Mouse (Mus musculus): ENCODE measurements around the gene Celsr1. TPM values are rescaled to one million over a fixed set of nuclear protein-coding genes. Genes with fewer than 3 reads are reported as not detected.
"Not testable (repeated sequence)": the region's sequence is repeated elsewhere in the genome, so short reads cannot be mapped to it uniquely, and the experiment has no call there.

Gene Celsr1
- total RNA-seq, 1 experiment from 2014 or later, result 3.6 TPM

DNA sequence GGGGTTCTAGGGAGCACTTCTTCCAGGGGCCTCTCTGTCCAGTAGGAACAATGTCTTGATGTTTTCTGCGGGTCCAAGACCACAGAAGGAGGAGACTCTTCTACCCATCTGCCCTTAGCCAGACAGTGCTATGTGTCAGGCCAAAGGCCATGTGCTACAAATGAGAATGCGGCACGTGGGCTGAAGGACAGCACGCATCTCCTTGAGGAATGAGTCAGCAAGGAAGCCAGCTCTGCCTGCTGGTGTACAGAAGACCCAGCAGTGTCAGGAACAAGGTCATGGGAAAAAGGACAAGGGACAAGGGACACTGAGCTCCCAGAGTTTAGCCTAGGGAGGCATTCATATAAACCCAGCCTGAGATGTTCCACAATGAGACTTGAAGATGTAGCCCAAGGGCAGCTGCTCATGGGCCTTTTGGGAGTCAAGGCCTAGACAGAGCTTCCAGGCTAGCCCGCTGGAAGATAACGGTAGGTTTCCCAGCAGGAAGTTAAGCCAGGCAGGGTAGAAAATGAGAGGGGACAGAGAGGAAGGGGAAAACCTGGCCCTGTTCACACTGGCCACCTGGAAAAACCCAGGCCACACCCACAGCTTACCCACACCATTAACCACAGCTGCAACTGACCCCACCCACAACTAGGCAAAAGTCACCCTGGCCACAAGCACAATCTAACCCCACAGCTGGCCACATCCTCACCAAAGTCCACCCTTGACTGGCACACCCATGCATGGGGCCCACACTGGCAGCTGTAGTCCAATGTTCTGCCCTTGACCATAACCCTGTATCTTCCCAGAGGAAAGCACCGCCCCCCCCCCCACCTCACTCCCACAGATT lies 124.7 kb downstream of the Celsr1 start:
- ATAC-seq (replicated peaks; ENCODE audit: low read depth, poor library complexity, severe bottlenecking), result peak; percentile 67

DNA sequence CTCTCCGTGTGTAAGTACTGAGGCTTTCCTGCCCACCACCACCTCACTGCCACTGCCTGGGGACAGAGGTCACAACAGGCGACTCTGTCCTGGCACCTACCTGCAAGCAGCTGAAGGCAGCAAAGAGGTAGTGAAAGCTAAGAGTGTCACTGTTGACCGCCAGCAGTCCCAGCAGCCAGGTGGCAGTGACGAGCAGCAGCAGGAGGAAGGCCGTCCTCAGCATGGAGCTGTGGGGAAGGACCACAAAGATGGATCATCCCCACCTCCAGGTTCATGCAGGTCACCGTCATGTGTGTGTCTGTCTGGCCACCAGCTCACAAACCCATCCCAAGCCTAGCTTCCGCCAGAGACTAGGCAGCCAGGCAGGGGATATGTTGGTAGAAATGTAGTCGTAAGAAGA lies 129.8 kb downstream of the Celsr1 start:
- 0 out of 2 replicates have a peak, but pooled peaks have one; percentile 13 for ATAC-seq (replicated peaks; ENCODE audit: low read depth, poor library complexity, severe bottlenecking)

DNA sequence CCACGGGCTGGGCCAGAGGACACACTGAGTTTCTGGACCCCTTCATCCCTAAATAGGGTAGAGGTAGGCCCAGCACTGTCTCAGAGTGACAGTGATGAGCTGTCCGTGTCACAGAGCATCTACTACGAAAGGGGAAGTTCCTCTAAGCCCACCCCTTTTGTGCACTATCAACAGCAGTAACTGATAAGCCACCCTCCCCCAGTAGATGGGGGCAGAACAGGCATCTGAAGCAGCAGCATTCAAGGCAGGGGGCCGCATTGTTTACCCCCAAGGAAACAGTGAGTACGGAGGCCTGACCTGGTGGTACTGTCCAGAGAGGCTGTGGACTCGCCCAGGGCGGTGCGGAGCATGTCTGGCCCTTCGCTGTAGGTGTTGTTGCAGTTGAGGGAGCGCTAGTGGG lies 131.1 kb downstream of the Celsr1 start:
- peak; percentile 62 for ATAC-seq (replicated peaks; ENCODE audit: low read depth, poor library complexity, severe bottlenecking)

DNA sequence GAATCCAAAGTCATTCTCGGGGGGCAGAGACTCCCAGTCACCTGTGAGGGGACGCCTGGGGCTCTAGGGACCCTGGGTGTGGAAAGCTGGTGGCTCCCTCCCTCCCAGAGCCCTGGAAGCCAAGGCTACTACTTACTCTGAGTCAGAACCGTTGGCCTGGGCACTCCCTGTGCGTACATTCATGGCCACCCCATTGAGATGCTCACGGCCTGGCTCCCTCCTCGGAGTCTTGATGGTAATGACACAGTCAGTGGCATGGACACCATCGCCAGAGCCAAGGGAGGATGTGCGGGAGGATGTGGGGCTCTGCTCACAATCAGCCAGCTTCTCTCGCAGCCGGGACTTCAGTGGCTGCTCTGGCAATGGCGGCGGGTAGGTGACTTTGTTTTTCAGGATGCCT lies 132.8 kb downstream of the Celsr1 start:
- ATAC-seq (replicated peaks; ENCODE audit: low read depth, poor library complexity, severe bottlenecking), result no peak

DNA sequence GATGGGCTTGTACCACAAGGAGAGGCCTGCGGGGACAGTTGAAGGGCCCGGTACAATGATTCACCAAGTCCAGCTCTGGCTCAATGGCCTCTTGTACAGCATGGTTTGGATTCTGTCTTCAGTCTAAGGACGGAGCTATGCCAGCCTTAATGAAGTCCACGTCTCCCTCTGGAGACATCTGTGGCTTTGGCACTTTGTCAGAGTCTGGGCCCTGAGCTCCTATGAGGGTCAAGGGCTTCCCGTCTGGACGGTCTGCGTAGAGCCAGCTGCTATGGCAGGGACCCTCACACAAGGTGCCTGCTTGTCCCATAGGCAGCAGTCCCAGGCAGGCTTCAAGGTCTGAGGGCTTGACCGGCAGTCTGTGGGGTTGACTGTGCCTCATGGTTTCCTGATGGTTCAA lies 133.3 kb downstream of the Celsr1 start:
- no peak for ATAC-seq (replicated peaks; ENCODE audit: low read depth, poor library complexity, severe bottlenecking)

DNA sequence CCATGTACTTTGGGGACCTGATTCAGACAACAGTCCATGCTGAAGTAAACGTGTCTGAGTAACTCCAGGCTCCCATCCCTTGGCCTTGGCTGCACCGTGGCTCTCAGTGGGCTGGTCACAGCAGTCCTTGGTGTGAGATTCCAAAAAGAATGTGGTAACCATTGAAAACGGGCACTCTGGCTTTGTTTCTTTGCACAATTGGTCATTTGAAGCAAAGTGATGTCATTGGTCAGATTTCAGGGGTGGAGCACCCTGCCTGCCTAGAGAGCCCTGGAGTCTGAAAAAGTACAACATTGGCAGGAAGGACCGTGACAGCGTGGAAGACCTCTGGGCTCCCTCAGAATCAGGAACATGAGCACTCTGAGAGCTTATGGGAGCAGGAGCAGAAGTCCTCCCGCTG lies 134.2 kb downstream of the Celsr1 start:
- ATAC-seq (replicated peaks; ENCODE audit: low read depth, poor library complexity, severe bottlenecking), result no peak

DNA sequence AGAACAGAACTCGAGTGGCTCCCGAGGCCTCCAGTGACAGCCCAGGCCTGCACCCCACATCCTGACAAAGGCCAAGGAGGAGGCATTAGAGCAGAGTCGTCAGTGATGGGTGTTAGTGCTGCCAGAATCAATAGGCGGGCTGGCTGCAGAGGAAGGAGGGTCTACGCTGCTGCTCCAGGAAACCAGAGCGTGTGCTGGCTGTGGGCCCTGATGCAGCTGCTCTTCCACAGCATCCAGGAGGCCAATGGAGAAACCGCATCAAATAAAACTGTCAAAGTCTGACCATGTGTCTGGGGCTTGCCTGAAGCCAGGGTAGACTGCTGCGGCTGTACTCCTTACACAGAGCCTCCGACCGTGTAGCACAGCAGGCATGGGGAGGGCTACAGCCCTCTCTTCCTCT lies 136.5 kb downstream of the Celsr1 start:
- no peak for ATAC-seq (replicated peaks; ENCODE audit: low read depth, poor library complexity, severe bottlenecking)

DNA sequence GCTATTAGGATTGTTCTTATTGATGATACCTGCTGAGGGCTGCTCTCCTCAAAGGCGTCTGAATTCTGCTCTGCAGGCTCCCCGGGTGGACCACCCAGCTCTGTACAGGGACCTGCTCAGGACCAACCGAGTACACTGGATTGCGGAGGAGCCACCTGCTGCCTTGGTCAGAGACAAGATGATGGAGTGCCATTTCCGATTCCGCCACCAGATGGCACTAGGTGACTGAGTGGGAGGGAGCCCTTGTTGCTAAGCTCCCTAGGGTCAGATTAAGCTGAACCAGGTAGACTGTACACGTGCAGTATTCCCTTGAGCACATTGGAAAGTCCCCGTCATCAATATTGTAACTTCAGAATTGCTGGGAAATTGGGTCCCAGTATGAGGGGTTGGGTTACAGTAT lies 137.3 kb downstream of the Celsr1 start:
- ATAC-seq (replicated peaks; ENCODE audit: low read depth, poor library complexity, severe bottlenecking), result peak; percentile 84

DNA sequence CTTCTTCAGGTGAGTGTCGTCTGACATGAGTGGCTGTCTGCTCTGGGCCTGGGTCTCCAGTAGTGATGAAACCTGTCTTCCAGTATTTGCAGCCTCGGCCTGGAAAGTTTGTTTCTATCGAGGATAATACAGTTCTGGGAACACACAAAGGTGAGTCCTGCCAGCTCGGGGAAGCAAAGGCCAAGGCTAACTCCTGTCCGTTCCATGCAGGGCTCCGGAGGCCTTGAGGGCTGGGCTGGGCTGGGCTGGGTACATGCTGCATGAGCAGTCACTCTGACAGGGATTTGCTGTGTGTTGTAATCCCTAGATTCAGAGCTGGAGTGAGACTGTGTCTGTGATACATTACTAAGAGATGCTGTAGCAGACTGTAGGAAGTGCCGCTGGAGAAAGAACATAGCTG lies 139.7 kb downstream of the Celsr1 start:
- ATAC-seq (replicated peaks; ENCODE audit: low read depth, poor library complexity, severe bottlenecking), result no peak

DNA sequence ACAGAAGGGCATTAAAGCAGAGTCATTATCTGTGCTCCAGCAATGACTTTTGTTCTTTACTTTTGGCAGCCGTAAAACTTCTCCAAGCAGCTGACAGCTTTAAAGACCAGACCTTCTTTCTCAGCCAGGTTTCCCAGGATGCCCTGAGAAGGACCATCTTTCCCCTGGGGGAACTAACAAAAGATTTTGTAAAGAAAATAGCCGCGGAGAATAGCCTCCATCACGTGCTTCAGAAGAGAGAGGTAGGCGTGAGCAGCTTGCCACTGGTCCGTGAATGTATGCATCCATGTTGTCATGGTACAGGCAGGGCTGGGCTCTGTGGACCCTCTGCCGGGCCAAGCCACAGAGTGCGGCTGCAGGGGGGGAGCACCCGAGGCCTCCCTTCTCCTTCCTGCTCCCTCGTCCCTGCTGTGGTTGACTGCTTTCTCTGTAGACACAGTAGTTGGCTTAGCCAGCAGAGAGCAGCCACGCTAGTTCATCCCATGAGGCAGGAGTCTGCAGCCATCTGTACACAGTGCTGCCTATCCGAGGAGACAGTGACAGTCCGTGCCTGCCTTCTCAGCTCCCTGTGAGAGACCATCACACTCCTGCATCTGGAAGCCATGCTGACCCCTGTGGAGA lies 141.0 kb downstream of the Celsr1 start:
- ATAC-seq (replicated peaks; ENCODE audit: low read depth, poor library complexity, severe bottlenecking), result no peak

DNA sequence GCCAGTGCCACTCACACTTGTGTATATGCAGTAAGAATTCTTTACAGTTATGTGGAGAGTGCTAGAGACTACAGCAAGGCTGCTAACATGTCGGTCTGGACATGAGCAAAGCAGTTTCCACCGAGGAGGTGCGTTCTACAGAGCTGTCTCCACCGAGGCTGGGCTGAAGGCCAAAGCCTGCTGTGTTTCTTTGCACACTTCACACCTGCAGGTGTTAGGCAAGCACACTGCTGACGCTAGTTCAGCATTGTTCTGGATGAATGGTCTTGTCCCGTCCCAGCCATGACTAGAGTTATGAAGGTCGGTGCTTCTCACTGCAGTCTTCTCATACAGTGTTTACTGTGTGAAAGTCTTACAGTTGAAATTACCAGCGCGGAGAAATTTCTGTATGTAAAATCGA lies 141.6 kb downstream of the Celsr1 start:
- ATAC-seq (replicated peaks; ENCODE audit: low read depth, poor library complexity, severe bottlenecking), result no peak

DNA sequence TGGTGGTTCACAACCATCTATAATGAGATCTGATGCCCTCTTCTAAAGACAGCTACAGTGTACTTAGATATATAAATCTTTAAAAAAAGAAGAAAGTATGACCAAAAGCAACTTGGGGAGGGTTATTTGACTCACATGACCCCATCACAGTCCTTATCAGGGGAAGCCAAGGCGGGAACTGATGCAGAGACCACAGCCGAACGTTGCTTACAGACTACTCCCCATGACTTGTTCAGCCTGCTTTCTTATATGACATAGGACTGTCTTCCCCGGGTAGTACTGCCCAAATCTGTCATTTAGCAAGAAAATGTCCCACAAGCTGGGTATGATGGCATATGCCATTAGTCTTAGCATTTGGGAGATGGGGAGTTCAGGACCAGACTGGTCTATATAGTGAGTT lies 144.3 kb downstream of the Celsr1 start:
- ATAC-seq (replicated peaks; ENCODE audit: low read depth, poor library complexity, severe bottlenecking), result peak; percentile 32; the same call in 1 of the 2 replicates

DNA sequence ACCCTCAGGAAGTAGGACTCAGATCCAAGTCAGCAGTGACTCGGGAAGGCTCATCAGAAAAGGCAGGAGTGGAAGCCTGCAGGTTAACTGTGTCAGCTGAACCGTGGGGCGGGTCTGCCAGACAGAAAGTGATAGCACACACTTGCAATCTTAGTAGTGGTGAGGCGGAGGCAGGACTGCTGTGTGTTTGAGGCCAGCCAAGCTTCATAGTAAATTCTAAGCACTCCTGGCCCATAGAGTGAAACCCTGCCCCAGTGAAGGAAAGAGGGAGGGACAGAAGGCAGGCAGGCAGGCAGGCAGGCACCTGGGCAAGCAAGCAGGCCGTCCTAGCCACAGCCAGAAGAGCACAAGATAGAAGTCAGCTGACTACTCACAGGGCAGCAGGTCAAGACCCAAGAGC lies 148.0 kb downstream of the Celsr1 start:
- no peak for ATAC-seq (replicated peaks; ENCODE audit: low read depth, poor library complexity, severe bottlenecking)

DNA sequence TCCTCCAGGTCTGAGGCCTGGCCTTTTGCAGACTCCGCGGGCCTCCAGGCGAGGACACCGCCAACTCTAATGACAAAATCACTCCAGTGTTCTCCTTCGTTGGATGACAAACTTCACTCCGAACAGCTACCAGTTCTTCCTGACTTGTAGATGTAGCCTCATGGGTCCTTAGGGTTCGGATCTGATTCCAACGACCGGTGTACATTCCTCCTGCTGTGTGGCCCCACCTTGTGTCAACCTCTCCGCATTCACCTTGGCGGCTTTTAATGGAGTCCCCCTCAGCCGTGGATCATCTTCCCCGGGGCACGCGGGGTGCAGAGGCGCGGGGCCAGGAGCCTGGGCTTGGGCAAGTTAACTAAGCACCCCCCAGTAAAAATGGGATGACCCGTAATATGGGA lies 154.1 kb downstream of the Celsr1 start:
- ATAC-seq (replicated peaks; ENCODE audit: low read depth, poor library complexity, severe bottlenecking), result no peak

DNA sequence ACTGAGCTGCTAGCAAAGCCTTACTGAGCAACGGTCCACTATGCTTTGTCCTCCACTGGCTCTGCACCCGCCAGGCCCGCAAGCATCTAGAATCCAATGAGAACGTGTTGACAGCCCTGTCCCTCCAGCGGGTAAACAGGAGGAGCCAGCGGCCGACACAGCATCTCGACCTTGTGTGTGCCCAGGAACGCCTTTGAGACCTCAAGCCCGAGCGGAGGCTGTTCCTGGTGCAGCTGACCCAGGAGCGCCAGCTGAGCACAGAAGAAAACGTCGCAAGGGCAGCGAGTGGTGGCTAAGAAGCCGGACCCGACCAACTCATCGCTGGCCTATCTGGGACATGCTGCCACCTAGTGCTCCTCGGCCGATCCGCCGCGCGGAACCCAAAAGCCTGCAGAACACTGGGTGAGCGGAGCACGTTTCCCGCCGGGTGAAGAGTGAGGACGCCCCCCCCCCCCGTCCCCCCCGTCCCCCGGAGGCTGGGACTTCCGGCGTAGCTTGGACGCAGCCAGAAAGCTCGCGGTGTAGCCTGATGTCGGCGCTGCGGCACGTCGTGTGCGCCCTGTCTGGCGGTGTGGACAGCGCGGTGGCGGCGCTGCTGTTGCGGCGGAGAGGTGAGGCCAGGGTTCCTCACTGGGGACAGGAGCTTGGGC lies 154.6 kb downstream of the Celsr1 start, which contains the start of gene Trmu:
TSS of gene Trmu (plus strand) at position 465 of the 650 bp plus-strand sequence.
- ATAC-seq (replicated peaks; ENCODE audit: low read depth, poor library complexity, severe bottlenecking), result peak; percentile 93

DNA sequence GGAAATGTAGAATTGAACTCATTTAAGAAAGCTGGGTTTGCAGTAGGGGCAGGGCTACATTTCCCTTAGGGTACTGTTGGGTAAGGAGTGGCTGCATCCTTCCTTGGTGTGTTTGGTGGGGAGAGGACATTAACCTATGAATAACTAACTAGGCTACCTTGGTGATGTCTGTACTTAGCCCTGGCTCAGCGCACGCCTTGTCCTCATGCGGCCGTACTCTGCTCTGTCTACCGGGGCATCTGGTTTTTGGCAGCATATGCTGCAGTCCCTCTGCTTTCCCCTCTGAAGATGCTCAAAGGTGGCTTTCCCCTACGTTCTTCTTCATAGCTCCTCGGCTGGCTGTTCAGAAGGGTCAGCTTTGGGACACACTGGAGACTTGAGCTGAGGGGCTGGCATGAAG lies 156.2 kb downstream of the Celsr1 start:
- ATAC-seq (replicated peaks; ENCODE audit: low read depth, poor library complexity, severe bottlenecking), result no peak

DNA sequence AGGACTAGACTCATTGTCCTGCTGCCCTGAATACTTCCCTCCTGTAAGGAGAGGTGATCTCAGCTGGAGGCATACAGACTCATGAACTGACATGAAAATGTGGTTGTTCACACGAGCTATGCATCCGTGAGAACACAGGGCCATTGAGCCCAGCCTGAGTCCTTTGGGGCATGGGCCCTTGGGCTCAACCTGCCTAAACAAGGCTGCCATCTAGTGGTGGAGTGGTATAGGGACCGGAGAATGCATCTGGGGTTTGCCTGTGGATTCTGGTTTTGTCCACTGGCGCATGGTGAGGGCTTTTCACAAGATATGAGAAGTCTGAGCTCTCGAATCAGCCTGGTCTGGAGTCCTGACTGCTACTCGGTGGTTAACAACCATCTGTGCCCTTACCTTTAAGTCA lies 165.9 kb downstream of the Celsr1 start:
- ATAC-seq (replicated peaks; ENCODE audit: low read depth, poor library complexity, severe bottlenecking), result peak; percentile 92

DNA sequence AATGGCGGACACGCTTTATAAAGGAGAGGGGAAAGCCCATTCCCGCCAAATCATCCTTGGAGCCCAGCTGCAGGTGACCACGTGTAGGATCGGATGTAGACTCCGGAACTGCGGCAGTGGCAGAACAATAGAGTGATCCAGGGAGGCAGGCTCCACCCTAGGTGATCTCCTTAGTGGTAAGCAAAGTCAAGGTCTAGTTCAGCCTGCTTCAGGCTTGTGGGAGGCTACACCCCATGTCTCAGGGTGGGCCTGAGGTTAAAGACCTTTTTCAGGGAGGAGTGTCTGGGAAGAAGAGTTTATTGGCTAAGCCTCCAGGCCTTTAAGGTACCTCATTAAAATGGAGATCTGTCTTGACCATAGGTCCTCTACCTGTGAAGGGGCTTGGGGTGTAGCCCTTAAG lies 167.7 kb downstream of the Celsr1 start:
- not testable (repeated sequence) for ATAC-seq (replicated peaks; ENCODE audit: low read depth, poor library complexity, severe bottlenecking)

DNA sequence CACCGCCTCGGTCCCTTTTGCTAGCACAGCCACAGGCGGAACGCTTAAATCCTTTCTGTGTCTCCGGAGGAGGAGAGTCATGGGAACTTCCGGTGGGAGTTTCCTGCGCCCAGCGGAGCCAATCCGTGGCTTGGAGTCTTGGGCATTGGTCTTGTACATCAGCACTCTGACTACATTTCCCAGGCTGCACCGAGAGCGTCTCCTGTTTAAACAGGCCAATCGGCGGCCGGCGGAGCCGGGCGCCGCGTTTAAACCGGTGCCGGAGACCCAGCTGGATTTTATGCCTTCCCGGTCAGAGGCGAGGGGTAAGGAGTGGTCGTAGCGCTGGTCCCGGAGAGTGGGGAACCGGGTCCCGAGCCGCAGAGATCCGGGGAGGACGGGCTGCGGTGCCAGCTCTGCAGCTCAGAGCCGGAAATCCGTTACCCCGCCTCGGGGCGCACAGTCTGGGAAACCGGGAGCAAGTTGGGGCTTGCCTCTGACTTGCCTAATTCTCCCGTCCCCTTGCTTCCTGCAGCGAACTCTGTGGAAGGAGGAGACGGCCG lies 174.0 kb downstream of the Celsr1 start, which contains the start of gene Gtse1:
TSS of gene Gtse1 (plus strand) at position 256 of the 542 bp plus-strand sequence.
- peak; percentile 99 for ATAC-seq (replicated peaks; ENCODE audit: low read depth, poor library complexity, severe bottlenecking)

DNA sequence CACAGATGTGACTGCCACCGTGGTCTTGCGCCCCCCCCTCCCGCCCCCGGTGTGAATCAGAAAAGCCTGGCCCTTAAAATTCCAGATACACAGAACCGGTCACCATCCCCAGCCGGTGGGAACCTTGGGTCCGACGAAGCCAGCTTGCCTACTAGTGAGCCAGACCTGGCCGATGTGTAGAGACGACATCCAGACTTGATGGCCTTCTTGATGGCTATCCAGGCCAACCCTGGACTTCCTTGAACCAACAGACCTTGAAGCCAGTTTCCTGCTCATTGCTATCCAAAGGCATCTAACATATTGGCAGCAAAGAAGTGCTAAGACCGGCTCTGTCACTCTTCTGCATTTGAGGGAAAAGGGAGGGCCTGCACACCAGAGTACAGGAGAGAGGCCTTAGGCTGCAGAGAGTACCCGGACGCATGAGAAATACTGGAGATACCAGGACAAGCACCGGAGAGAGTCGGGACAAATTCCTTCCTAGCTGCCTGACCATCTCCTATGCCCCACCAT lies 174.5 kb downstream of the Celsr1 start:
- ATAC-seq (replicated peaks; ENCODE audit: low read depth, poor library complexity, severe bottlenecking), result no peak; the same call in 1 of the 2 replicates

All from common myeloid progenitor, adult 5-6 weeks (primary cell).